Mouse (Mus musculus): ENCODE data around the gene Acnat1. TPM values are rescaled to one million over a fixed set of nuclear protein-coding genes. Genes with fewer than 3 reads are reported as not detected.
A peak's percentile ranks its signal among the peaks of the same experiment; 100 is the strongest.
"Not testable (repeated sequence)": the region's sequence is repeated elsewhere in the genome, so short reads cannot be mapped to it uniquely, and the experiment has no call there.

The Acnat1 gene
- polyA plus RNA-seq, 1 experiment from 2014 or later: not detected

DNA sequence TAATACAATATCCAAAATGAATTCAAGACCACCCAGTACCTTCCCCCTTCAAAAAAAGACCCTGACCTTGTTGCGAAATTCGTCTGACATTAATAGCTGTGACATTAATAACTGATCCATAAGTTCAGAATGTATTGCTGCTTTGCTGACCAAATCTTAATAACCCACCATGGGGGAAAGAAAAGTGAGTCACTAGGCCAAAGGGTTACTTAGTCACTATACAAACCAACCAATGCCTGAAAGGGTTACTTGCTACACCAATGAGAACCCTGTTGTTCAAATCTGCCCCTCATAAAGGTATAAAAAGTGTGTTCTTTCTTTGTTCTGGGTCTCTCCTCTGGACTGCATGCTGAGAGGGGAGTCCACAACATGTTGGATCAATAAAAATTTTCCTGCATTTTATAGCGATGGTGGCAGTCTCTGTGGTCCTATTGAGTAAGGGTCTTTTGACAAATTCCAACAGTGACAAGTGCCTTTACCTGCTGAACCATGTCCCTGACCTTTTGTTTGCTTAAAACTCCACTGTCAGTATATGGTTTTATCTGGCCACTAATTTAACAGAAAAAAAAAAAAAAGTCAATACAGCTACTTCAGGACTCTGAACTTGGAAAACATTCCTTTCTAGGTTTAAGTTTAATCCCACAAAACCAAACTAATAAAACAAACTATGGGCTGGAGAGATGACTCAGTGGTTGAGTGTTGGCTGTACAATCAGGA is 12.4 kb upstream of the Acnat1 start:
- not testable (repeated sequence) for ATAC-seq (ENCODE audit: low FRiP score); H3K9me3 ChIP-seq; H3K36me3 ChIP-seq (replicated peaks); H3K9ac ChIP-seq; H3K27ac ChIP-seq; H3K4me1 ChIP-seq; H3K27me3 ChIP-seq; H3K4me3 ChIP-seq (replicated peaks); H3K4me2 ChIP-seq
- 85% methylated on average over 3 of the region's 3 CpGs for WGBS

DNA sequence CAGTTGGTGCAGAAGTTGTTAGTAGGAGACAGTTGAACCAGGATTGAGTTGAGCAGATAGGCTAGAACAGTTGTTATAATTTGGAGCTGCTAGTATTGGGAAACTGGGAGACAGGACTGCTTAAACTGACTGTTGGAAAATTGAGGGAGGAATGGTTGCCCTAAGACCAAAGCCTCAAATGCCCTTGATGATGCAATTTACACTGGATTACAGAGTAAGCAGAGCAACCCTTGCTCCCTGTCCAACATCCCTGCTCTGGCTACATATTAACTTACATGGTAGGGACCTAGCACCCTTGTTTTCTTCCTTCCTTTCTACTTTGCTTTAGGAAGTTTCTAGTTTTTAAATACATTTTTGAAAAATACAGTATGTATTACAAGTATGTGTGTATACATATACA is 11.7 kb upstream of the Acnat1 start:
- Histone ChIP-seq H3K4me2 (no peak overlapping the region), H3K27me3 (no peaks in the 10 kb centered on the region; the same call in 1 of the 2 replicates), H3K9me3 (no peaks in the 10 kb centered on the region), H3K27ac (no peak overlapping the region), H3K9ac (no peak overlapping the region), H3K4me3 (replicated peaks) (no peak overlapping the region), H3K36me3 (replicated peaks) (no peaks in the 10 kb centered on the region), H3K4me1 (peaks cover 2% of the 10 kb centered on the region; the same call in 1 of the 2 replicates)
- ATAC-seq (ENCODE audit: low FRiP score): no peak

DNA sequence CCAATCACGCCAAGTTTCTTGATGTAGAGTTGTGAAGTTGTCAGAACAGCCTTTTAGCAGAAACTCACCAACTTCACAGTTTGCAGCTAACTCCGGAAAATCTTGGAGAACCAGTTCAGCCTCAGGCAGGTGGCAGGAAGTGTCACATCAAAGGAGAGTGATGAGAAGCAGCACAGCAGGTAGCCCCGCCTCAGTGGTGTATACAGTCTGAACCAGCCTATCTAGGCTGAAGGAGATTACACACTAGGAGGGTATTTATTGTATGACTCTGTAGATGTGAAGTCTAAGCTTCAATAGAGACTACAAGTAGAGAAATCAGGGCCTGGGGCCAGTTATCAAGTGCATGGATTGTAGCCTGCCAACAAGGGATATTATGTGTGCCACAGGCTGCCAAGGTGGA is 7.2 kb upstream of the Acnat1 start:
- H3K36me3 ChIP-seq (replicated peaks): no peaks in the 10 kb centered on the region
- no peaks in the 10 kb centered on the region for H3K9me3 ChIP-seq
- H3K4me3 ChIP-seq (replicated peaks): no peak overlapping the region
- no peak for ATAC-seq (ENCODE audit: low FRiP score)
- 65% methylated on average over 3 of the region's 3 CpGs for WGBS
- no peak overlapping the region for H3K9ac ChIP-seq
- H3K4me2 ChIP-seq: no peak overlapping the region
- H3K27ac ChIP-seq: no peak overlapping the region
- peaks cover 15% of the 10 kb centered on the region for H3K4me1 ChIP-seq
- no peaks in the 10 kb centered on the region; the same call in 1 of the 2 replicates for H3K27me3 ChIP-seq

DNA sequence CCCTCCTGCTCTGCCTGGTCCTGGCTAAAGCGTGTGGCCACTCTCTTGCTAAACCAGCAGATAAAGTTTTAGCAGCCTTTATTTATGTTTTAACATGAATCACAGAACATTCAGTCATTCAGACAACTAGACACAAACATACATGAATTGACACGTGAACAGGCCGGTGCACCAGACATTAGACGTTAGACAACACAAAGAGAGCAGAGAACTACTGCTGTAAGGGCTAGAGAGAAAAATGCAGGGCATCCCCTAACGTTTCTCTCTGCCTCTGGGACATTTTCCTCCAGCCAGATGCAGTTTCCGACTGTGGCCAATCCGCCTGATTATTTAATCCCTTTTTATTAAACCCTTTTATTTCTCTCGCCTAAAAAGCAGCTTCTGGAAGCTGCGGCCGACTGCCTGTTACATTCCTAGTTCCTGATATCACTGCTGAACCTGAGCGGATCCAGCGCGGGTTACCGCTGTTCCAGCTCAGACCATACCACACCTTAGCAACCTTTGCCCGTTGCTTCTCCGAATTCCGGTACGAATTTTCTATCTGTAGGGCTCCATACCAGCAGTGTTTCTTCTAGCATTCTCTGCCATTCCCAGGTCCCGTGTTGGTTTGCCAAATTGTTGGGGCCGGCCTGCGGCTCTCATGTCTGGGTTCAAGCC is 6.5 kb upstream of the Acnat1 start:
- no peak overlapping the region; the same call in 1 of the 2 replicates for H3K4me2 ChIP-seq
- no peak overlapping the region for H3K9ac ChIP-seq
- no peaks in the 10 kb centered on the region for H3K36me3 ChIP-seq (replicated peaks)
- no peaks in the 10 kb centered on the region for H3K9me3 ChIP-seq
- no peak overlapping the region for H3K27ac ChIP-seq
- WGBS: 27% methylated on average over 21 of the region's 21 CpGs
- no peak for ATAC-seq (ENCODE audit: low FRiP score)
- H3K4me1 ChIP-seq: peaks cover 15% of the 10 kb centered on the region
- H3K4me3 ChIP-seq (replicated peaks): no peak overlapping the region
- H3K27me3 ChIP-seq: no peaks in the 10 kb centered on the region; the same call in 1 of the 2 replicates

DNA sequence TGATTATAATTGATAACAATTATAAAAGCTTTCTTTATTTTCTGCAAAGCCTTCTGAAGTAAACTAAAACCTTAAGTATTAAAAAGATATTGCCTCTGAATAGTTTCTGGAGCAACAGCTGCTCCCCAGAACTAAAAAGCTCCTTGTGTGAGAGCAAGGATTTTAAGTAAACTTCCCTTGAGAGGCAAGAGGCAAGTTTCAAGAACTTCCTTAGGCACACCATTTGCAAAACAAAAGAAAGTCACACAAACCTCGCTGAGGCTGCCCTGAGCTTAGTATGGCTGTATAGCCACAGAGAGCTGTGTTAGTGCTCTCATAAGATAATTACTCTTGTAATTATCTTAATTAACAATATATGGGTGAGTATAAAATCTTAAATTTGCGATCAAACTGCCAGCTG is 5.3 kb upstream of the Acnat1 start:
- not testable (repeated sequence) for H3K27ac ChIP-seq; H3K9ac ChIP-seq; H3K36me3 ChIP-seq (replicated peaks); ATAC-seq (ENCODE audit: low FRiP score); H3K9me3 ChIP-seq; H3K27me3 ChIP-seq; H3K4me3 ChIP-seq (replicated peaks); H3K4me2 ChIP-seq
- H3K4me1 ChIP-seq: peaks cover 15% of the 10 kb centered on the region
- WGBS: 10% methylated on average over 2 of the region's 2 CpGs

DNA sequence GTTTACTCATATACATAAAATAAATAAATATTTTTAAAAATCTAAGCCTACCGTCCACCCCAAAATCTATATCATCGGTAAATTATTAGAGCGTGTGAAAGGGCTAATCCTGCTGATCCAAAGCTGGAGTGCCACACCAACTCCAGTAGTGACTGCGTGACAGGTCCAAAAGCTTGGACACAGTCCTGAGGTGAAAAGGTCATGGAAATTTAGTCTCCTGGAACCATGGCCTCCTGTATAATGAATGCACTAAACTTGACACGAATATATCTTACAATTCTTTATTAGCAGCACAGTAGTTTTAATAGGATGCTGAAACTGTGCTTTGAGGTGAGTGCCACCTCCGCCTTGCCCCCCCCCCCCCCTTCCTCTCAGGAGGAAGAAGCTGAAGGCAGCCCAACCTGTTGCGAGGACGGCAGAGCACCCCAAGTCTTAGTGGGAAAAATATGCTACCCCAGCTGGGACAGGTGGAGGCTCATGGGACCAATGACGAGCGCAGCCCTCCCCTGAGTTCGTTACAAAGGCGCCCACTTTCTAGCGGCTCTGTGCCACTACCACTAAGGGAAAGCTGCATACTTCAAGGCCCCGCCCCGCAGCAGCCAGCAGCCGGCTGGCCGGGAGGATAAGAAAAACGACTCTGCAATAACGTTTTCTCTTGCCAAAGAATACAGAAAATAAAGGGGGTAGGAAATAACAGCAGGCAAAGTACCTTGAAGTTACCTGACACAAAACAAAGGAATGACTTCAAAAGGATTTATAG is 4.6 kb upstream of the Acnat1 start:
- H3K4me1 ChIP-seq: peaks cover 15% of the 10 kb centered on the region
- H3K9me3 ChIP-seq: no peaks in the 10 kb centered on the region
- no peaks in the 10 kb centered on the region; the same call in 1 of the 2 replicates for H3K27me3 ChIP-seq
- ATAC-seq (ENCODE audit: low FRiP score): peak; percentile 81; the same call in 1 of the 2 replicates
- peak overlapping the region; percentile 46 for H3K4me2 ChIP-seq
- no peaks in the 10 kb centered on the region for H3K36me3 ChIP-seq (replicated peaks)
- 22% methylated on average over 19 of the region's 19 CpGs for WGBS
- H3K27ac ChIP-seq: no peak overlapping the region
- no peak overlapping the region; the same call in 1 of the 2 replicates for H3K4me3 ChIP-seq (replicated peaks)
- H3K9ac ChIP-seq: no peak overlapping the region

DNA sequence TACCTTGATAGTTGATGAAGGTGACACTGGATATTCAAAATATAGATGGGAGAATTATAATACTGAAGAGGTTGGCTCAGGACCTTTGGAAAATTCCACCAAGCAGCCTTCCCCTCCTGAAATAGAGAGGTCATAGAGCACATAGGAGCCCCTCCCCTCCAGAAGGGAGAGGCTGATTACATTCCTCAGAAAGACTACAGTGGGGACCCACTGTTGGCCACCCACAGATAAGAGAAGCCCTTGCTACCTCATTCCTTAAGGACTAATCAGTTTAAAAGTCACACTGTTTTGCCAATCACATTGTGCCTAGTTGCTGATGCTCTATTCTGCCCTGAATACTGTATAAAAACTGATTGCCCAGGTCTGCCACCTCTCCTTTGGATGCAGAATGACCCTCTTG is 871 bp upstream of the Acnat1 start:
- H3K9ac ChIP-seq: no peak overlapping the region
- H3K36me3 ChIP-seq (replicated peaks): no peaks in the 10 kb centered on the region
- H3K9me3 ChIP-seq: no peaks in the 10 kb centered on the region
- H3K27ac ChIP-seq: no peak overlapping the region
- H3K4me2 ChIP-seq: no peak overlapping the region
- H3K27me3 ChIP-seq: no peaks in the 10 kb centered on the region
- H3K4me1 ChIP-seq: peaks cover 7% of the 10 kb centered on the region
- H3K4me3 ChIP-seq (replicated peaks): no peak overlapping the region
- no peak for ATAC-seq (ENCODE audit: low FRiP score)

DNA sequence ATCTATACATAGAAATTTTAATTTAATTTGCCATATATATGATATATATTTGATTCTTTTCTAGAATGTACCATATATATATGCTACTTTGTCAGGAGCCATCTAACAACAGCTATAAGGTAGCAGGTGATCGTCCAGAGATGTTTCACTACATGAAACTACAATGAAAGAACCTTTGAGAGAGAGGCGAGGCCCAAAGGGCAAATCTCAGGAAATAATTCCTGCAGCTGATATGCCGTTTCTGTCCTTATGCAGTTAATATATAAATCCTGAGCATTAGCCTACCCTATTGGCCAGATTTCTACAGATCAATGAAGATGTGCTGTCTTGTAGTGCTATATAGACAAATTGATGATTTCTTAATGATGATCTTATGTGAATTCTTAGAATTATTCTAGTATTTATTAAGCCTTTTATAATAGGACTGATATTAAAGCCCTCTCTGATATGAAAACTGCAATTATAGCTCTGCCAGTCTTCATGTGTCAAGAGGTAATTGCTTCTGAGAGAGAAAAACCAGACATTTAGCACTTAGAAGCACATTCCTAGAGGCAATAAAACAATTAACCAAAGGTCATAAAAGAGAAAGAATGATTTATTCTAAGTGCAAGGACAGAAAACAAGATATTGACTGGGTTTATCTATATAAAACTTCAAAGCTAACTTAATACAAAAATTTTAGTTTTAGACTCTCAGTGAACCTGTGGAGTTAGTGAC is 4.1 kb downstream of the Acnat1 start:
- Histone ChIP-seq H3K4me3 (replicated peaks) (no peak overlapping the region), H3K4me2 (no peak overlapping the region), H3K4me1 (no peaks in the 10 kb centered on the region), H3K27me3 (no peaks in the 10 kb centered on the region), H3K9me3 (no peaks in the 10 kb centered on the region), H3K9ac (no peak overlapping the region), H3K36me3 (replicated peaks) (no peaks in the 10 kb centered on the region), H3K27ac (no peak overlapping the region)
- WGBS: 89% methylated on average over 3 of the region's 3 CpGs
- no peak for ATAC-seq (ENCODE audit: low FRiP score)

DNA sequence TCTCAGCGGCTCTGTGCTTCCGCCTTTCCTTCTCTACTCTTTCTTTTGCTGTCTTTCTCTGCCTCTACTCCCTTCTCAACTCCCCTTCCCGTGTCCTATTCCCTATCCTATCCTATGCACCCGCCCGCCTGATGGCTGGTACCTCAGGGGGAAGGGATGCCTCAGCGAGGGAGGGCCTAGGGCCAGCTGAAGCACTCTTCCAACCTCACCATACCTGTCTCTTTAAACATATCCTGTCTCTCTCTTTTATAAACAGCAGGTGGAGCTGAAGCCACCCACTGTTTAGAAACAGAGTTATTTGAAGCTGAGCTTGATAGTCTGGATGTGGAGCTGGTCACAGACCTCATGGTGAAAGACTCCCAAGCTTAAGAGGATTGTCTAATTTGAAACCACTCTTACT is 6.4 kb downstream of the Acnat1 start:
- Histone ChIP-seq H3K4me2 (no peak overlapping the region), H3K9ac (no peak overlapping the region), H3K4me1 (no peaks in the 10 kb centered on the region), H3K36me3 (replicated peaks) (no peaks in the 10 kb centered on the region), H3K9me3 (no peaks in the 10 kb centered on the region), H3K27me3 (no peaks in the 10 kb centered on the region), H3K27ac (no peak overlapping the region), H3K4me3 (replicated peaks) (no peak overlapping the region)
- ATAC-seq (ENCODE audit: low FRiP score): no peak
- 92% methylated on average over 6 of the region's 6 CpGs for WGBS

DNA sequence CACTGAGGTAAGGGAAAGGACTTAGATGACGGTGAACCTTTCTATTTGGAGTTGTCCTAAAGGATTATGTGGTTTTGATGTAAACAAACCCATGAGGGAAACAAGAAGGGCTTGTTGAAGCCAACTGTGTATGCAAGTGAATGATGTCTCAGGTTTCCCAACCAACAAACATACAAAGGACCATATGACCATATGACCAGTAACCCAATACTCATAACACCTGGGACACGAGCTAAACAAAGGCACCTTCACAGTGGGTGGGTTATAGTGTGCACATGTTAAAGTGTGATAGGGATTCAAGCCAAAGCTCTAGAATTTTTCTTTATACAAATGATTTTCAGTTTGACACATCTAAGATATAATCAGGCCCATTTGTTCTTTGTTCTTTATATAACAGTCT is 17.5 kb downstream of the Acnat1 start:
- H3K9ac ChIP-seq: no peak overlapping the region
- no peak overlapping the region for H3K4me2 ChIP-seq
- no peak for ATAC-seq (ENCODE audit: low FRiP score)
- 85% methylated on average over 2 of the region's 2 CpGs for WGBS
- H3K4me3 ChIP-seq (replicated peaks): no peak overlapping the region
- H3K27me3 ChIP-seq: no peaks in the 10 kb centered on the region
- H3K4me1 ChIP-seq: no peaks in the 10 kb centered on the region
- H3K27ac ChIP-seq: no peak overlapping the region
- no peaks in the 10 kb centered on the region for H3K36me3 ChIP-seq (replicated peaks)
- no peaks in the 10 kb centered on the region for H3K9me3 ChIP-seq

DNA sequence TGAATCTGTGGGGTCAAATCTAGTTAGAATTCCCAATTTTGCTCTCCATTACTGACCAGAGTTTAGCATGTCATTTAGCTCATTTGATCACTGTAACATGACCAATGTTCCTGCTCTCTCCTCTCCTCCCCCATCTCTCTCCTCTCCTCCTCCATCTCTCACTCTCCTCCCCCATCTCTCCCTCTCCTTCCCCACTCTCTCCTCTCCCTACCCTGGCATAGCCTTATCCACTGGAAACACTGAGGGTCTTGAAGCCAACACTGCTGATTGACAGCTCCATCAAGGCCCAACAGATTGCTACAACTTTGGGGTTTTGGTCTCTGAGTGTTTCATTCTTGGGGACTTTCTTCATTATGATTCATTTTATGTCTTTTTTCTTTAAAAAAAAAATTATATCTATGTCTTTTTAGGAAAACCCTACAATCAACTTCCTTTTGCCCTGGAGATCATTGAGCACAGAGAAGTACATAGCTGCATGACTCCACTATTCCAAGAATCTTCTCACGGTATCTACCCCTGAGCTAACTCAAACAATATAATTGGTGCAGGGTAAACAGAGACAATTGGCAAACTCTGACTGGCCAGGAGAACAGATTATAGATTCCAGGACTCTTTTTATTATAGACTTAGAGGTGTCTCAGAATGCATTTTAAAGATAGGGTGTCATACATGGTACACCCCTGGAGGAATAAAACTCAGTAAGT is 21.7 kb downstream of the Acnat1 start:
- no peak for ATAC-seq (ENCODE audit: low FRiP score)
- 78% methylated on average over 1 of the region's 1 CpGs for WGBS
- H3K9ac ChIP-seq: no peak overlapping the region

More for the DNA sequence above, 21.7 kb downstream of the Acnat1 start:
- H3K9me3 ChIP-seq: no peaks in the 10 kb centered on the region
- H3K27ac ChIP-seq: no peak overlapping the region
- no peak overlapping the region for H3K4me3 ChIP-seq (replicated peaks)
- no peaks in the 10 kb centered on the region for H3K36me3 ChIP-seq (replicated peaks)
- no peaks in the 10 kb centered on the region for H3K27me3 ChIP-seq
- H3K4me1 ChIP-seq: no peaks in the 10 kb centered on the region
- no peak overlapping the region for H3K4me2 ChIP-seq
